Mouse (Mus musculus): ENCODE results near the gene Iqschfp.

Iqschfp gene

GRCm38 (mm10) chr3:68466643-68467042 is 574.6 kb downstream of the Iqschfp start:
- DNase-seq: no peak

GRCm38 (mm10) chr3:68467941-68468687 is 576.1 kb downstream of the Iqschfp start:
- DNase-seq: peak; percentile 56

GRCm38 (mm10) chr3:68469643-68470042 is 577.6 kb downstream of the Iqschfp start:
- peak; percentile 39 for DNase-seq

- peak; percentile 71 for DNase-seq
These were observed 578.0 kb downstream of the Iqschfp start for GRCm38 (mm10) chr3:68470061-68470460.

GRCm38 (mm10) chr3:68470622-68471021 is 578.6 kb downstream of the Iqschfp start:
- DNase-seq: no peak

- no peak for DNase-seq
These were observed 584.3 kb downstream of the Iqschfp start for GRCm38 (mm10) chr3:68476336-68476735.

GRCm38 (mm10) chr3:68477478-68477877 is 585.4 kb downstream of the Iqschfp start:
- DNase-seq: peak; percentile 60

GRCm38 (mm10) chr3:68479266-68479665 is 587.2 kb downstream of the Iqschfp start:
- no peak for DNase-seq

GRCm38 (mm10) chr3:68483517-68483916 is 591.5 kb downstream of the Iqschfp start:
- no peak for DNase-seq

- no peak for DNase-seq
These were observed 592.0 kb downstream of the Iqschfp start for GRCm38 (mm10) chr3:68484021-68484420.

GRCm38 (mm10) chr3:68484561-68484960 is 592.5 kb downstream of the Iqschfp start:
- DNase-seq: no peak

GRCm38 (mm10) chr3:68487621-68488020 is 595.6 kb downstream of the Iqschfp start:
- no peak for DNase-seq

GRCm38 (mm10) chr3:68488316-68488715 is 596.3 kb downstream of the Iqschfp start:
- no peak for DNase-seq

GRCm38 (mm10) chr3:68491516-68491915 is 599.5 kb downstream of the Iqschfp start:
- no peak for DNase-seq

GRCm38 (mm10) chr3:68492066-68492465 is 600.0 kb downstream of the Iqschfp start:
- no peak for DNase-seq

GRCm38 (mm10) chr3:68492513-68492912 is 600.5 kb downstream of the Iqschfp start:
- DNase-seq: peak; percentile 63

GRCm38 (mm10) chr3:68493170-68493585 is 601.1 kb downstream of the Iqschfp start:
- peak; percentile 81 for DNase-seq

GRCm38 (mm10) chr3:68493586-68494295 is 601.7 kb downstream of the Iqschfp start:
- peak; percentile 86 for DNase-seq

GRCm38 (mm10) chr3:68494296-68495095 is 602.5 kb downstream of the Iqschfp start:
- no peak for DNase-seq

GRCm38 (mm10) chr3:68495096-68495735 is 603.2 kb downstream of the Iqschfp start:
- peak; percentile 66 for DNase-seq

GRCm38 (mm10) chr3:68495736-68496242 is 603.8 kb downstream of the Iqschfp start:
- peak; percentile 34 for DNase-seq

GRCm38 (mm10) chr3:68496513-68496912 is 604.5 kb downstream of the Iqschfp start:
- DNase-seq: no peak

Data from kidney, adult 9 months (tissue).